ENCODE assay signal across 8 mouse cellular contexts in the genomic region with DNA sequence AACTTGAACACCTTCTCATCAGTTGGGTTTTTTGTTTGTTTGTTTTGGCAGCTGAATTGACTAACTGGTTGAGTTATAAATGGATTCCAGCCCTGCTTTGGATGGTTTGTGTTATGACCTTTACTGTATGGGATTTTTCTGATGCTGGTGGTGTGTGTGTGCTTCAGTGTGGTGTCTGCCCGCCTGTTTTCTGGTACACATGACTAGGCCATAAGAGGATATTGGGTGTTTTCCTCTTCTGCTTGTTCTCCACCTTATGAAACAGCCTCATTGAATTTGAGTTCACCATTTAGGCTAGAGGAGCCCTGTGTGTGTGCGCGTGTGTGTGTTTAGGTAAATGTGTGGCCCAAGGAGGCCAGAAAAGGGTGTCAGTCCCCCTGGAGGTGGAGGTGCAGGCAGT. TPM values are rescaled to one million over a fixed set of nuclear protein-coding genes. Genes with fewer than 3 reads are reported as not detected.
DNase-seq lines count a peak whose midpoint lies in the region; ATAC-seq and TF ChIP-seq lines count a peak whose summit lies in the region.

No protein-coding gene starts in this region.

- no peaks in the 10 kb centered on the region for H3K27me3 ChIP-seq in heart, embryonic 15.5 days
- H3K27me3 ChIP-seq in heart, embryonic 16.5 days (ENCODE audit: control insufficient read depth, insufficient read depth, low read length), result no peaks in the 10 kb centered on the region
- H3K27me3 ChIP-seq in midbrain, embryonic 10.5 days (ENCODE audit: low read depth, poor library complexity, severe bottlenecking), result no peaks in the 10 kb centered on the region

- peak overlapping the region; percentile 100 for H3K27ac ChIP-seq in heart, embryonic 15.5 days
- H3K27ac ChIP-seq in ES-E14 (ENCODE audit: insufficient read depth, low read depth, low read length, poor library complexity, severe bottlenecking), result no peak overlapping the region
- H3K27ac ChIP-seq in heart, embryonic 16.5 days (ENCODE audit: low read length), result peak overlapping the region; percentile 100
- H3K27ac ChIP-seq in midbrain, embryonic 10.5 days (replicated peaks), result peak overlapping the region; percentile 100

- no peak for ATAC-seq in heart, embryonic 15.5 days (replicated peaks; ENCODE audit: insufficient number of reproducible peaks, insufficient read depth, low FRiP score, low read depth)
- ATAC-seq in heart, embryonic 16.5 days (replicated peaks; ENCODE audit: extremely low read depth, insufficient read depth, low FRiP score), result no peak

- peaks cover 42% of the 10 kb centered on the region for H3K4me1 ChIP-seq in heart, embryonic 15.5 days (replicated peaks)
- H3K4me1 ChIP-seq in ES-E14 (ENCODE audit: control insufficient read depth in 2 of 2, insufficient read depth in 2 of 2, low read length in 2 of 2, poor library complexity in 1 of 2), result peaks cover 0 to 8% of the 10 kb centered on the region in 2 experiments; a peak in 1 of 4 replicates
- peaks cover 38% of the 10 kb centered on the region for H3K4me1 ChIP-seq in heart, embryonic 16.5 days (ENCODE audit: control insufficient read depth, insufficient read depth, low read length)
- peaks cover 33% of the 10 kb centered on the region for H3K4me1 ChIP-seq in midbrain, embryonic 10.5 days

- peak overlapping the region; percentile 92 for H3K9ac ChIP-seq in heart, embryonic 15.5 days
- H3K9ac ChIP-seq in ES-E14 (ENCODE audit: insufficient read depth, low read depth, low read length, poor library complexity, severe bottlenecking), result peak overlapping the region; percentile 53; the same call in 1 of the 2 replicates
- peak overlapping the region; percentile 89 for H3K9ac ChIP-seq in heart, embryonic 16.5 days (ENCODE audit: low read length)

- intact Hi-C loops in gastrocnemius, postnatal 14 days (cut with DNase I; ENCODE audit: low total_unique reads), result no loop called here

- peak overlapping the region; percentile 83 for H3K4me2 ChIP-seq in heart, embryonic 15.5 days
- peak overlapping the region; percentile 81 for H3K4me2 ChIP-seq in heart, embryonic 16.5 days (ENCODE audit: low read depth, low read length)

- in situ Hi-C loops in ES-E14 (cut with MboI; ENCODE audit: low sequenced_read_pairs in 2 of 2, unreplicated experiment in 2 of 2), result no loop called here

- DNase-seq in heart, postnatal 4 days, result no peak
- no peak for DNase-seq in ES-E14 (ENCODE audit: low read depth, low spot score)
- no peak for DNase-seq in midbrain, embryonic 10.5 days (ENCODE audit: low spot score)
- DNase-seq in frontal cortex, postnatal 10 days (ENCODE audit: low spot score in 2 of 2), result no peak
- DNase-seq in ovary, postnatal 14 days (ENCODE audit: low spot score), result no peak
- no peak for DNase-seq in gastrocnemius, postnatal 14 days

- WGBS in heart, embryonic 15.5 days, result 41% methylated on average over 3 of the region's 3 CpGs
- WGBS in heart, embryonic 16.5 days, result 39% methylated on average over 3 of the region's 3 CpGs
- WGBS in midbrain, embryonic 10.5 days, result 62% methylated on average over 3 of the region's 3 CpGs

- no peaks in the 10 kb centered on the region for H3K36me3 ChIP-seq in heart, embryonic 15.5 days
- no peaks in the 10 kb centered on the region for H3K36me3 ChIP-seq in ES-E14 (ENCODE audit: control insufficient read depth, insufficient read depth, low read length, poor library complexity, severe bottlenecking)
- H3K36me3 ChIP-seq in heart, embryonic 16.5 days (ENCODE audit: control insufficient read depth, insufficient read depth), result peaks cover 2% of the 10 kb centered on the region; the same call in 1 of the 2 replicates
- H3K36me3 ChIP-seq in midbrain, embryonic 10.5 days, result peaks cover 10% of the 10 kb centered on the region

- peak overlapping the region; percentile 82 for H3K4me3 ChIP-seq in heart, embryonic 15.5 days
- peak overlapping the region; percentile 94 for H3K4me3 ChIP-seq in ES-E14 (ENCODE audit: insufficient read depth in 1 of 2, low read depth in 1 of 2, low read length in 2 of 2, poor library complexity in 1 of 2, severe bottlenecking in 1 of 2)
- H3K4me3 ChIP-seq in heart, embryonic 16.5 days (ENCODE audit: low read length), result peak overlapping the region; percentile 89
- peak overlapping the region; percentile 98 for H3K4me3 ChIP-seq in midbrain, embryonic 10.5 days

- H3K9me3 ChIP-seq in heart, embryonic 15.5 days (replicated peaks), result no peaks in the 10 kb centered on the region
- no peaks in the 10 kb centered on the region for H3K9me3 ChIP-seq in ES-E14 (ENCODE audit: control insufficient read depth, insufficient read depth, low read depth, low read length)
- H3K9me3 ChIP-seq in heart, embryonic 16.5 days (replicated peaks; ENCODE audit: control insufficient read depth, low read length), result no peaks in the 10 kb centered on the region
- H3K9me3 ChIP-seq in midbrain, embryonic 10.5 days (replicated peaks), result no peaks in the 10 kb centered on the region

TF ChIP-seq in ES-E14, 5 proteins besides CTCF, POLR2A, EP300 and RAD21:
- no peak for TF ChIP-seq ZNF384 (IDR thresholded peaks at IDR 0.05; ENCODE audit: low read depth, low read length)
- TF ChIP-seq MAFK (IDR thresholded peaks at IDR 0.05; ENCODE audit: insufficient read depth, low read depth, low read length), result no peak

RNA-seq across cellular contexts. Expression of a gene that starts 1.1 kb away (rescaled TPM):
- 107 and 122 TPM in 2 replicates for polyA plus RNA-seq in heart, embryonic 15.5 days (2015; fragmentation: Nextera tagmentation; extraction: Ambion mirVana)
- 10 to 100 TPM; 83.3 to 86.4 TPM for total RNA-seq in heart, postnatal 4 days (2021)
- total RNA-seq in ES-E14 (2012; rRNA removed), result 65.1 and 91.4 TPM in 2 replicates
- polyA plus RNA-seq in heart, embryonic 16.5 days (2015; fragmentation: Nextera tagmentation; extraction: Ambion mirVana), result 111 and 113 TPM in 2 replicates
- 93.5 and 102 TPM in 2 replicates for polyA plus RNA-seq in midbrain, embryonic 10.5 days (2016; fragmentation: Nextera tagmentation; extraction: Ambion mirVana)
- total RNA-seq in gastrocnemius, postnatal 14 days (2021), result 10 to 100 TPM; 16.9 to 19.2 TPM

RNA-seq across cellular contexts. Expression of a gene that starts 2.1 kb away (rescaled TPM):
- 135 and 166 TPM in 2 replicates for polyA plus RNA-seq in heart, embryonic 15.5 days (2015; fragmentation: Nextera tagmentation; extraction: Ambion mirVana)
- 100 to 1,000 TPM; 130 to 132 TPM for total RNA-seq in heart, postnatal 4 days (2021)
- 40.9 and 44.6 TPM in 2 replicates for total RNA-seq in ES-E14 (2012; rRNA removed)
- polyA plus RNA-seq in heart, embryonic 16.5 days (2015; fragmentation: Nextera tagmentation; extraction: Ambion mirVana), result 141 and 143 TPM in 2 replicates
- 213 and 242 TPM in 2 replicates for polyA plus RNA-seq in midbrain, embryonic 10.5 days (2016; fragmentation: Nextera tagmentation; extraction: Ambion mirVana)
- total RNA-seq in gastrocnemius, postnatal 14 days (2021), result 10 to 100 TPM; 59.8 to 67.1 TPM

RNA-seq across cellular contexts. Expression of a gene that starts 12.1 kb away (rescaled TPM):
- 21.3 and 28.2 TPM in 2 replicates for polyA plus RNA-seq in heart, embryonic 15.5 days (2015; fragmentation: Nextera tagmentation; extraction: Ambion mirVana)
- 10 to 100 TPM; 16.5 to 17.2 TPM for total RNA-seq in heart, postnatal 4 days (2021)
- total RNA-seq in ES-E14 (2012; rRNA removed), result 26.2 and 26.7 TPM in 2 replicates
- polyA plus RNA-seq in heart, embryonic 16.5 days (2015; fragmentation: Nextera tagmentation; extraction: Ambion mirVana), result 28.3 and 30.1 TPM in 2 replicates
- polyA plus RNA-seq in midbrain, embryonic 10.5 days (2016; fragmentation: Nextera tagmentation; extraction: Ambion mirVana), result 53.4 and 62.2 TPM in 2 replicates
- total RNA-seq in gastrocnemius, postnatal 14 days (2021), result 10 to 100 TPM; 16.6 to 21.2 TPM

RNA-seq across cellular contexts. Expression of a gene that starts 12.9 kb away (rescaled TPM):
- 1.3 and 1.8 TPM in 2 replicates for polyA plus RNA-seq in heart, embryonic 15.5 days (2015; fragmentation: Nextera tagmentation; extraction: Ambion mirVana)
- not detected for total RNA-seq in heart, postnatal 4 days (2021)
- total RNA-seq in ES-E14 (2012; rRNA removed), result 2.6 and 3.1 TPM in 2 replicates
- 1.00 and 1.2 TPM in 2 replicates for polyA plus RNA-seq in heart, embryonic 16.5 days (2015; fragmentation: Nextera tagmentation; extraction: Ambion mirVana)
- 1.5 and 1.8 TPM in 2 replicates for polyA plus RNA-seq in midbrain, embryonic 10.5 days (2016; fragmentation: Nextera tagmentation; extraction: Ambion mirVana)
- total RNA-seq in gastrocnemius, postnatal 14 days (2021), result under 1 TPM in 1 of 2 experiments, not detected in 1; 0.18 TPM

RNA-seq across cellular contexts. Expression of a gene that starts 43.4 kb away (rescaled TPM):
- polyA plus RNA-seq in heart, embryonic 15.5 days (2015; fragmentation: Nextera tagmentation; extraction: Ambion mirVana), result 4.5 and 11.2 TPM in 2 replicates
- total RNA-seq in heart, postnatal 4 days (2021), result 1 to 10 TPM; 1.0 to 1.3 TPM
- total RNA-seq in ES-E14 (2012; rRNA removed), result 2.3 and 5.1 TPM in 2 replicates
- polyA plus RNA-seq in heart, embryonic 16.5 days (2015; fragmentation: Nextera tagmentation; extraction: Ambion mirVana), result 4.3 and 4.6 TPM in 2 replicates
- 32.6 and 32.8 TPM in 2 replicates for polyA plus RNA-seq in midbrain, embryonic 10.5 days (2016; fragmentation: Nextera tagmentation; extraction: Ambion mirVana)
- under 1 TPM; 0.25 to 0.47 TPM for total RNA-seq in gastrocnemius, postnatal 14 days (2021)
